Mouse (Mus musculus) olfactory bulb, adult 2 months (tissue): ENCODE data around the gene Pgm5.

Source experiments
- CTCF ChIP-seq: fragments of 200-500 bp; IDR thresholded peaks from 2 replicates; pipeline ENCODE4 v1.5.1; 2012; ENCODE audit warnings: low read depth, mild to moderate bottlenecking, low read length, moderate library complexity; ENCODE audit not compliant: insufficient read depth
- POLR2A ChIP-seq: fragments of 200-500 bp; IDR thresholded peaks from 2 replicates; pipeline ENCODE4 v1.6.1; 2012; ENCODE audit warnings: mild to moderate bottlenecking, low read depth, low read length, moderate library complexity; ENCODE audit not compliant: insufficient read depth

- no peak for TF ChIP-seq CTCF
- TF ChIP-seq POLR2A = no peak
Observed at GRCm38 (mm10) chr19:24785898-24786297, 75.8 kb downstream of the Pgm5 start.
